Comparison of ENCODE assay signal across 8 mouse cellular contexts in genomic region chr4:101648745-101649144, GRCm38 (mm10). TPM values are rescaled to one million over a fixed set of nuclear protein-coding genes. Genes with fewer than 3 reads are reported as not detected.
DNase-seq lines count a peak whose midpoint lies in the region; ATAC-seq and TF ChIP-seq lines count a peak whose summit lies in the region.

No protein-coding gene starts in this region.

- H3K9me3 ChIP-seq in intestine, embryonic 14.5 days (ENCODE audit: control insufficient read depth, low read length): no peaks in the 10 kb centered on the region
- no peaks in the 10 kb centered on the region for H3K9me3 ChIP-seq in midbrain, embryonic 15.5 days

- H3K4me2 ChIP-seq in intestine, embryonic 14.5 days (ENCODE audit: low read length): peak overlapping the region; percentile 73
- peak overlapping the region; percentile 63 for H3K4me2 ChIP-seq in midbrain, embryonic 15.5 days

- H3K4me1 ChIP-seq in kidney, adult 2 months (ENCODE audit: control insufficient read depth, insufficient read depth, low read length): peaks cover 4% of the 10 kb centered on the region; the same call in 1 of the 2 replicates
- H3K4me1 ChIP-seq in bone marrow, adult 2 months (ENCODE audit: control insufficient read depth, insufficient read depth, low read length): peaks cover 7% of the 10 kb centered on the region
- peaks cover 10% of the 10 kb centered on the region for H3K4me1 ChIP-seq in intestine, embryonic 14.5 days (replicated peaks; ENCODE audit: control insufficient read depth, insufficient read depth, low read length)
- peaks cover 17% of the 10 kb centered on the region for H3K4me1 ChIP-seq in midbrain, embryonic 15.5 days

- H3K9ac ChIP-seq in intestine, embryonic 14.5 days (ENCODE audit: low read length): peak overlapping the region; percentile 96; the same call in 1 of the 2 replicates
- H3K9ac ChIP-seq in midbrain, embryonic 15.5 days: peak overlapping the region; percentile 93; the same call in 1 of the 2 replicates

- TF ChIP-seq CTCF in kidney, adult 2 months (conservative IDR thresholded peaks at IDR 0.05; ENCODE audit: insufficient read depth, insufficient read length, low read depth, low read length): no peak
- no peak for TF ChIP-seq CTCF in bone marrow, adult 2 months (IDR thresholded peaks at IDR 0.05; ENCODE audit: control insufficient read depth, insufficient read depth, low read length)

- no peak for TF ChIP-seq POLR2A in kidney, adult 2 months (IDR thresholded peaks at IDR 0.05; ENCODE audit: low read depth, low read length)
- TF ChIP-seq POLR2A in bone marrow, adult 2 months (IDR thresholded peaks at IDR 0.05; ENCODE audit: borderline replicate concordance, control insufficient read depth, low read depth, low read length): no peak

- DNase-seq in kidney, adult 2 months: no peak
- DNase-seq in kidney, adult 18-20 months: no peak
- no peak for DNase-seq in intestine, embryonic 14.5 days (ENCODE audit: low spot score)
- no peak for DNase-seq in gastrocnemius, postnatal 14 days

- intact Hi-C loops in gastrocnemius, postnatal 14 days (cut with DNase I; ENCODE audit: low total_unique reads): no loop called here

- no peaks in the 10 kb centered on the region for H3K36me3 ChIP-seq in kidney, adult 2 months (ENCODE audit: control insufficient read depth, insufficient read depth, low read length)
- no peaks in the 10 kb centered on the region for H3K36me3 ChIP-seq in intestine, embryonic 14.5 days (ENCODE audit: control insufficient read depth, insufficient read depth, low read length)
- H3K36me3 ChIP-seq in midbrain, embryonic 15.5 days (replicated peaks): no peaks in the 10 kb centered on the region

- ATAC-seq in intestine, embryonic 14.5 days (replicated peaks; ENCODE audit: low FRiP score, low TSS enrichment, low read depth): no peak
- no peak for ATAC-seq in midbrain, embryonic 15.5 days (replicated peaks)
- ATAC-seq in activated CD4-positive, CD25-positive, alpha-beta regulatory T cell, adult 4 months: no peak
- no peak for ATAC-seq in granulocyte monocyte progenitor cell, adult 5-6 weeks (replicated peaks; ENCODE audit: poor library complexity, severe bottlenecking)

- H3K27ac ChIP-seq in kidney, adult 2 months (ENCODE audit: insufficient read depth, low read depth, low read length): peak overlapping the region; percentile 42
- H3K27ac ChIP-seq in bone marrow, adult 2 months (ENCODE audit: control insufficient read depth, insufficient read depth, low read depth, low read length, poor library complexity): peak overlapping the region; percentile 68
- H3K27ac ChIP-seq in intestine, embryonic 14.5 days (ENCODE audit: low read depth): 0 out of 2 replicates have a peak overlapping the region, but pooled peaks have one; percentile 89
- H3K27ac ChIP-seq in midbrain, embryonic 15.5 days: no peak overlapping the region

- no peak overlapping the region for H3K4me3 ChIP-seq in kidney, adult 2 months (ENCODE audit: insufficient read depth, low read depth, low read length)
- H3K4me3 ChIP-seq in bone marrow, adult 2 months (replicated peaks; ENCODE audit: control insufficient read depth, low read depth, low read length): peak overlapping the region; percentile 8
- peak overlapping the region; percentile 88 for H3K4me3 ChIP-seq in intestine, embryonic 14.5 days (ENCODE audit: low read depth, low read length)
- H3K4me3 ChIP-seq in midbrain, embryonic 15.5 days: peak overlapping the region; percentile 90

- 60% methylated on average over 1 of the region's 1 CpGs for WGBS in kidney, adult 2 months
- 13% methylated on average over 1 of the region's 1 CpGs for WGBS in bone marrow, adult 2 months
- WGBS in intestine, embryonic 14.5 days: 72% methylated on average over 1 of the region's 1 CpGs
- 92% methylated on average over 1 of the region's 1 CpGs for WGBS in midbrain, embryonic 15.5 days

- no peaks in the 10 kb centered on the region for H3K27me3 ChIP-seq in kidney, adult 2 months (replicated peaks; ENCODE audit: control insufficient read depth, insufficient read depth, low read length)
- no peaks in the 10 kb centered on the region for H3K27me3 ChIP-seq in intestine, embryonic 14.5 days (replicated peaks; ENCODE audit: control insufficient read depth, insufficient read depth, low read length)
- H3K27me3 ChIP-seq in midbrain, embryonic 15.5 days (replicated peaks): no peaks in the 10 kb centered on the region

RNA-seq across cellular contexts. Expression of gene Leprot, which starts 1.2 kb away (rescaled TPM):
- 61.8 and 71.7 TPM in 2 replicates for polyA plus RNA-seq in kidney, adult 2 months (2012; rRNA removed)
- polyA plus RNA-seq in bone marrow, adult 2 months (2011; ENCODE audit: insufficient read depth, insufficient read length, low replicate concordance, missing spikeins): 18.7 and 30.9 TPM in 2 replicates
- 75.7 and 81.4 TPM in 2 replicates for polyA plus RNA-seq in intestine, embryonic 14.5 days (2014; fragmentation: Nextera tagmentation; extraction: Ambion mirVana)
- 108 TPM in 2 replicates for polyA plus RNA-seq in midbrain, embryonic 15.5 days (2015; fragmentation: Nextera tagmentation; extraction: Ambion mirVana)
- 10 to 100 TPM; 79.9 to 85.9 TPM for polyA plus RNA-seq in activated CD4-positive, CD25-positive, alpha-beta regulatory T cell, adult 4 months (2017; shearing (Covaris generic))
- total RNA-seq in granulocyte monocyte progenitor cell, adult 5-6 weeks (2014; fragmentation: Nextera tagmentation): 31.4 and 46.0 TPM in 2 replicates
- 45.3 and 45.7 TPM in 2 replicates for total RNA-seq in granulocyte monocyte progenitor cell, adult 5-6 weeks (2017)
- total RNA-seq in gastrocnemius, postnatal 14 days (2021): 10 to 100 TPM; 21.5 to 24.7 TPM
